Mouse (Mus musculus) megakaryocyte-erythroid progenitor cell, adult 5-6 weeks (primary cell): ENCODE measurements at regions not wholly inside any gene's neighbourhood (a gene's known extent, or its start where the extent isn't known, plus 50 kb on each side); places are given as distances from the start of the nearest gene placed in this dataset.

Source experiments
- ATAC-seq: replicated peaks from 2 replicates; pipeline ENCODE4 v1.8.0; 2016; ENCODE audit warnings: mild to moderate bottlenecking, inconsistent platforms; ENCODE audit not compliant: severe bottlenecking, poor library complexity, low FRiP score, low TSS enrichment

- ATAC-seq: no peak
These were observed 83.1 kb downstream of the Thbs2 start for GRCm38 (mm10) chr17:14610791-14611522.

- ATAC-seq: no peak
These were observed 85.2 kb downstream of the Thbs2 start for GRCm38 (mm10) chr17:14608845-14609244.

GRCm38 (mm10) chr17:14606356-14606989 is 87.6 kb downstream of the Thbs2 start:
- no peak for ATAC-seq

GRCm38 (mm10) chr17:14599681-14600080 is 94.4 kb downstream of the Thbs2 start:
- ATAC-seq: no peak

- no peak for ATAC-seq
These were observed 97.6 kb downstream of the Thbs2 start for GRCm38 (mm10) chr17:14596470-14596869.

GRCm38 (mm10) chr17:14595525-14595924 is 98.5 kb downstream of the Thbs2 start:
- ATAC-seq: no peak

- no peak for ATAC-seq
These were observed 105.8 kb downstream of the Thbs2 start for GRCm38 (mm10) chr17:14588086-14588817.

- no peak for ATAC-seq
These were observed 114.4 kb downstream of the Thbs2 start for GRCm38 (mm10) chr17:14579671-14580070.

- ATAC-seq: no peak
These were observed 115.3 kb downstream of the Thbs2 start for GRCm38 (mm10) chr17:14578721-14579120.

- ATAC-seq: no peak
These were observed 115.8 kb downstream of the Thbs2 start for GRCm38 (mm10) chr17:14578194-14578593.

- no peak for ATAC-seq
These were observed 117.9 kb downstream of the Thbs2 start for GRCm38 (mm10) chr17:14576159-14576558.

- ATAC-seq: no peak
These were observed 122.9 kb downstream of the Thbs2 start for GRCm38 (mm10) chr17:14571143-14571542.

GRCm38 (mm10) chr17:14570266-14570775 is 123.7 kb downstream of the Thbs2 start:
- ATAC-seq: no peak

GRCm38 (mm10) chr17:14562191-14562590 is 131.8 kb downstream of the Thbs2 start:
- no peak for ATAC-seq

GRCm38 (mm10) chr17:14557214-14557613 is 136.8 kb downstream of the Thbs2 start:
- ATAC-seq: no peak

GRCm38 (mm10) chr17:14553195-14553594 is 140.8 kb downstream of the Thbs2 start:
- no peak for ATAC-seq

- ATAC-seq: no peak
These were observed 142.0 kb downstream of the Thbs2 start for GRCm38 (mm10) chr17:14552081-14552480.

- no peak for ATAC-seq
These were observed 142.4 kb downstream of the Thbs2 start for GRCm38 (mm10) chr17:14551610-14552009.

- ATAC-seq: peak; percentile 81
These were observed 148.1 kb downstream of the Thbs2 start for GRCm38 (mm10) chr17:14545822-14546473.
